Mouse (Mus musculus) heart, postnatal 0 days (tissue): ENCODE data around the gene Prdx1. TPM values are rescaled to one million over a fixed set of nuclear protein-coding genes. Genes with fewer than 3 reads are reported as not detected.

Experiments
- ATAC-seq: fragments of 200-750 bp; cut with Nextera tagmentation; 2 replicates; pipeline ENCODE4 v1.8.0; 2017; ENCODE audit warnings: low read depth, moderate number of reproducible peaks, moderate library complexity; ENCODE audit not compliant: insufficient read depth
- DNase-seq: peaks from one replicate; pipeline ENCODE4 v3.0.0-alpha.2; 2016; ENCODE audit warnings: low spot score
- H3K27ac ChIP-seq: fragments of 300-500 bp; sonication (generic); 2 replicates; pipeline ENCODE4 v1.5.1; 2014; ENCODE audit warnings: low read depth, mild to moderate bottlenecking
- H3K27me3 ChIP-seq: fragments of 300-500 bp; sonication (generic); 2 replicates; pipeline ENCODE4 v1.6.1; 2014; ENCODE audit warnings: low read length, mixed read lengths; ENCODE audit not compliant: control insufficient read depth, insufficient read depth
- H3K36me3 ChIP-seq: fragments of 300-500 bp; sonication (generic); replicated peaks from 2 replicates; pipeline ENCODE4 v1.6.1; 2014; ENCODE audit warnings: low read length, mixed read lengths; ENCODE audit not compliant: control insufficient read depth, insufficient read depth
- H3K4me1 ChIP-seq: fragments of 300-500 bp; sonication (generic); 2 replicates; pipeline ENCODE4 v1.6.1; 2014; ENCODE audit warnings: antibody characterized with exemption; ENCODE audit not compliant: control insufficient read depth, insufficient read depth
- H3K4me2 ChIP-seq: fragments of 300-500 bp; sonication (generic); 2 replicates; pipeline ENCODE4 v1.6.1; 2014; ENCODE audit warnings: low read depth, mild to moderate bottlenecking, low read length, moderate library complexity
- H3K4me3 ChIP-seq: fragments of 300-500 bp; sonication (generic); 2 replicates; pipeline ENCODE4 v1.5.1; 2014; ENCODE audit warnings: low read depth, low read length
- H3K9ac ChIP-seq: fragments of 300-500 bp; sonication (generic); replicated peaks from 2 replicates; pipeline ENCODE4 v1.6.1; 2014; ENCODE audit warnings: low read depth, low read length, mixed read lengths
- H3K9me3 ChIP-seq: fragments of 300-500 bp; sonication (generic); replicated peaks from 2 replicates; pipeline ENCODE4 v1.6.1; 2016; ENCODE audit warnings: low read length; ENCODE audit not compliant: control insufficient read depth
- CTCF ChIP-seq: IDR thresholded peaks from 2 replicates; pipeline ENCODE4 v1.5.1; 2016; ENCODE audit warnings: antibody characterized with exemption, control low read depth, low read depth
- EP300 ChIP-seq: IDR thresholded peaks from 2 replicates; pipeline ENCODE4 v1.6.1; 2016; ENCODE audit warnings: antibody characterized with exemption, low read depth
- WGBS: fragments of 180-500 bp; shearing (Covaris S2); extraction: QIAGEN DNeasy Blood & Tissue Kit; methylation state at CpG from one replicate; pipeline ENCODE4 v1.1.7; 2014; 5-methylcytosine and 5-hydroxymethylcytosine counted together
- polyA plus RNA-seq: library from polyadenylated mRNA; unstranded; fragments of >200 nt; fragmentation: Nextera tagmentation; extraction: Ambion mirVana; gene quantifications from 2 replicates; pipeline ENCODE4 v1.2.1, GENCODE M21; 2015
- total RNA-seq: library from RNA; depleted of rRNA; stranded (reverse); fragments of >200 nt; gene quantifications from 2 replicates; pipeline ENCODE4 v1.2.3, GENCODE M21; 2014; ENCODE audit warnings: low replicate concordance; rRNA removed

The Prdx1 gene
- total RNA-seq (317 and 334 TPM in 2 replicates), polyA plus RNA-seq (1,000 and 1,028 TPM in 2 replicates)

DNA sequence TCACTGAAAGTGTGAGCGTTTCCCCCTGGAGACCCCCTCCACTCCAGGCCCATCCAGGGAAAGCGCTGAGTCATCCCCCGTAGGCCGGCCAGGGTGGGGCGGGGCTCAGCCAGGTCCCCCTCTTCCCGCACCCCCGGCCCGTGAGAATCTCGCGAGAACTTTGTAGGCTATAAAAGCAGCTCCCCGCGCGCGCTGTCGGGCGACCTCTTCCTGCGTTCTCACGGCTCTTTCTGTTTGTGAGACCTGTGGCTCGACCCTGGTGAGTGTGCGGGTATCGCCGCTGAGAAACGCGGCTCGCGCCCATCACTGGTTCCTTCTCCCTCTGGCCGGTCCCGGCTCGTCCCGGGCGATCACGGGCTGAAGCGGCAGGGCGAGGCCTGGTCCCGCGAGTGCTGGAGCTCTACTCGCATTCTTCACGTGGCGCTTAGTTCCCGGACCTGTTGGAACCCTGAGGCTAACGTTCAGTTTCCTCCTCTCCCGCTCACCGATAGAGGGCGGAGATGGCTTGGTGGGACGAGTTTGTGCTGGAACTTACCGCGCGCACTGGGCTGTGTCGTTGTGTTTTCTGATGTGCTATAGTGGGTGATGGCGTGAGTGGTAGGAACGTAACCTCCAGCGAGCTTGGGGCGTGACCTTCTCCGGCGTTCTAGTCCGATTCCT lies at the start of gene Prdx1:
Gene Prdx1, plus strand, starts transcription at position 143 of the 660 bp plus-strand sequence.
- DNase-seq (peak; percentile 87), ATAC-seq (peak; percentile 95)
- peak within 1 kb of the TSS; percentile 67 for H3K4me2 ChIP-seq
- peaks cover 13% of the 10 kb centered on the region; the same call in 1 of the 2 replicates for H3K4me1 ChIP-seq
- peaks cover 27% of the 10 kb centered on the region for H3K36me3 ChIP-seq
- no peaks in the 10 kb centered on the region for H3K27me3 ChIP-seq
- peak within 1 kb of the TSS; percentile 98 for H3K27ac ChIP-seq
- H3K4me3 ChIP-seq, result peak within 1 kb of the TSS; percentile 79
- no peaks in the 10 kb centered on the region for H3K9me3 ChIP-seq
- WGBS, result under 1% methylated on average over 56 of the region's 56 CpGs
- peak; percentile 88 for TF ChIP-seq CTCF
- peak; percentile 98 for TF ChIP-seq EP300
- peak within 1 kb of the TSS; percentile 69 for H3K9ac ChIP-seq

DNA sequence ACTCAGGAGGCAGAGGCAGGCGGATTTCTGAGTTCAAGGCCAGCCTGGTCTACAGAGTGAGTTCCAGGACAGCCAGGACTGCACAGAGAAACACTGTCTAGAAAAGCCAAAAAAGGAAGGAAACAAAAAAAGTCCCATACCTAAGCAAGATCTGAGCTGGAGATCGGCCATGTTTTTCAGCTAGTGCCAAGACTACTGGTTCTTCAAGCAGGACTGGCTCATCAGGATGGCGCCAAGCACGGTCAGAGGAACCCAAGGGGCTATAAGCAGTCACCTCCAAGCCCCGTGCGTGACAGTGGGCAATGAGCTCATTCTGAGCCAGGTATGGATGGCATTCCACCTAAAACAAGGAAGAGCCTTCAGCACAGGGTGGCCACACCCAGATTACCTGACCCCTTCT lies 46.5 kb upstream of the Prdx1 start:
- Histone ChIP-seq H3K36me3 (peaks cover 89% of the 10 kb centered on the region), H3K4me1 (no peaks in the 10 kb centered on the region), H3K27ac (no peak overlapping the region), H3K9ac (no peak overlapping the region), H3K4me2 (no peak overlapping the region), H3K9me3 (no peaks in the 10 kb centered on the region), H3K27me3 (no peaks in the 10 kb centered on the region), H3K4me3 (no peak overlapping the region)
- no peak for TF ChIP-seq CTCF
- TF ChIP-seq EP300, result no peak
- 94% methylated on average over 6 of the region's 6 CpGs for WGBS
- ATAC-seq (no peak), DNase-seq (no peak)

DNA sequence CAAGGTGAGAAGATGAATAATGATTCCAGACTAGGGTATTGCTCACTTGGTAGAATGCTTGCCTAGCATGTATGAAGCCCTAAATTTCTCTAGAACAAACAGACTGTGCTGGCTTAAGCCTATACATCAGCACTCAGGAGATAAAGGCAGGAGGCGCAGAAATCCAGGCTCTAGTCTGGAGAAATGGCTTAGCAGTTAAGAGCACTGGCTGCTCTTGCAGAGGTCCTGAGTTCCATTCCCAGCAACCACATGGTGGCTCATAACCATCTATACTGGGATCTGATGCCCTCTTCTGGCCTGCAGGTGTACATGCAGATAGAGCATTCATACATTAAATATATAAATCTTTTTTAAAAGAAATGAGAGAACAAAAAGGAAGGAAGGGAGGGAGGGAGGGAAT lies 43.3 kb upstream of the Prdx1 start:
- Histone ChIP-seq H3K4me1 (0 out of 2 replicates have a peak, but pooled peaks cover 6% of the 10 kb centered on the region), H3K4me2 (no peak overlapping the region), H3K9ac (no peak overlapping the region), H3K4me3 (no peak overlapping the region), H3K27ac (no peak overlapping the region), H3K36me3 (peaks cover 59% of the 10 kb centered on the region), H3K9me3 (no peaks in the 10 kb centered on the region), H3K27me3 (no peaks in the 10 kb centered on the region)
- DNase-seq (no peak), ATAC-seq (no peak)
- WGBS, result 91% methylated on average over 1 of the region's 1 CpGs
- peak; percentile 26; the same call in 1 of the 2 replicates for TF ChIP-seq CTCF
- no peak for TF ChIP-seq EP300

DNA sequence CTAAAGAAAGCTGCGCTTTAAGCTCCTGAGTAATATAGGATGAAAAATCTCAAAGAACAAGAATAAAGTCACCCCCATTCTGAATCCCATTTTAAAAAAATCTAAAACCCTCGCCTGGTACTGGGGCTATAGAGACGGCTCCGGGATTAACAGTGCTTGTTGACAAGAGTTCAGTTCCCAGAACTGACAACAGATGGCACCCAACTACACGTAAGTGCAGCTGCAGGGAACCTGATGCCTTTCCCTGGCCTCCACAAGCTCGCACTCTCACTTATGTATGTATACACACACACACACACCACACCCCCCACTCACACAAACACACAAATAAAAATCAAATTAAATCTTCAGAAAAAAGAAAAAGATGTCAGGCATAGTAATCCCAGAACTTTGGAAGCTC lies 41.0 kb upstream of the Prdx1 start:
- 43% methylated on average over 6 of the region's 6 CpGs for WGBS
- Histone ChIP-seq H3K9me3 (no peaks in the 10 kb centered on the region), H3K4me1 (0 out of 2 replicates have a peak, but pooled peaks cover 6% of the 10 kb centered on the region), H3K36me3 (peaks cover 46% of the 10 kb centered on the region), H3K27ac (no peak overlapping the region), H3K27me3 (no peaks in the 10 kb centered on the region), H3K4me2 (no peak overlapping the region), H3K4me3 (no peak overlapping the region), H3K9ac (no peak overlapping the region)
- DNase-seq (peak; percentile 41), ATAC-seq (peak; percentile 66)
- TF ChIP-seq CTCF, result peak; percentile 46
- TF ChIP-seq EP300, result no peak

DNA sequence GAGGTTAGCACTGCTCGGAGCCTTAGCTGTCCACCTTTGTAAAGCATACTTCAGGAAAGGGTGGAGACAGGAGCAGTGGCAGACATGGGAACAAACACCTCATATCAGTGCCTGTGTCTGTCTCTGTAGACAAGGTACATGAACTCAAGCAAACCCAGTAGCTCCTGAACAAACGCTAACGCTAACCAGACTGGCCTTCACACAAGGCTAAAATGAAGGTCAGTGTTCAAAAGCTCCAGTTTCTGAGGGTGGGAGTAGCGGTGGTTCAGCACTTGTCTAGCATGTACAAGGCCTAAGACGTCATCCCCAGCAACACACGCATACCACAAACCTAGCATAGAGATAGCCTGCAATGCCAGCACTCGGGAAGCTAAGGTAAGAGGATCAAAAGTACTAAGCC lies 39.7 kb upstream of the Prdx1 start:
- no peak for TF ChIP-seq CTCF
- no peak for TF ChIP-seq EP300
- Histone ChIP-seq H3K4me2 (no peak overlapping the region), H3K27ac (0 out of 2 replicates have a peak overlapping the region, but pooled peaks have one; percentile 38), H3K9me3 (no peaks in the 10 kb centered on the region), H3K9ac (no peak overlapping the region), H3K27me3 (no peaks in the 10 kb centered on the region), H3K36me3 (peaks cover 35% of the 10 kb centered on the region), H3K4me3 (no peak overlapping the region), H3K4me1 (peaks cover 15% of the 10 kb centered on the region)
- 51% methylated on average over 7 of the region's 7 CpGs for WGBS
- ATAC-seq (no peak), DNase-seq (no peak)
